Mouse (Mus musculus) neural tube, embryonic 11.5 days (tissue): Measurements from ENCODE around the gene Setd1a. TPM values are rescaled to one million over a fixed set of nuclear protein-coding genes. Genes with fewer than 3 reads are reported as not detected.
A peak's percentile ranks its signal among the peaks of the same experiment; 100 is the strongest.

ENCODE experiments used
- ATAC-seq: fragments of 200-750 bp; cut with Nextera tagmentation; 2 replicates; pipeline ENCODE4 v1.8.0; 2017; ENCODE audit warnings: moderate number of reproducible peaks, mild to moderate bottlenecking, moderate TSS enrichment, moderate library complexity; ENCODE audit not compliant: insufficient read depth, low FRiP score, low TSS enrichment
- DNase-seq: peaks from one replicate; pipeline ENCODE4 v3.0.0-alpha.2; 2015; ENCODE audit warnings: low spot score
- H3K27ac ChIP-seq: fragments of 300-500 bp; sonication (generic); 2 replicates; pipeline ENCODE4 v1.5.1; 2014; ENCODE audit warnings: low read depth, mild to moderate bottlenecking, low read length
- H3K27me3 ChIP-seq: fragments of 300-500 bp; sonication (generic); 2 replicates; pipeline ENCODE4 v1.6.1; 2014; ENCODE audit warnings: mild to moderate bottlenecking, low read length, mixed read lengths; ENCODE audit not compliant: control insufficient read depth, insufficient read depth
- H3K36me3 ChIP-seq: fragments of 300-500 bp; sonication (generic); 2 replicates; pipeline ENCODE4 v1.6.1; 2014; ENCODE audit warnings: mild to moderate bottlenecking, low read length, moderate library complexity, mixed read lengths; ENCODE audit not compliant: control insufficient read depth, insufficient read depth
- H3K4me1 ChIP-seq: fragments of 300-500 bp; sonication (generic); 2 replicates; pipeline ENCODE4 v1.6.1; 2014; ENCODE audit warnings: low read length, mixed read lengths; ENCODE audit not compliant: control insufficient read depth, insufficient read depth
- H3K4me2 ChIP-seq: fragments of 300-500 bp; sonication (generic); 2 replicates; pipeline ENCODE4 v1.6.1; 2014; ENCODE audit warnings: low read depth, mild to moderate bottlenecking, moderate library complexity
- H3K4me3 ChIP-seq: fragments of 300-500 bp; sonication (generic); 2 replicates; pipeline ENCODE4 v1.5.1; 2014; ENCODE audit warnings: low read depth, low read length
- H3K9ac ChIP-seq: fragments of 300-500 bp; sonication (generic); 2 replicates; pipeline ENCODE4 v1.6.1; 2014; ENCODE audit warnings: mild to moderate bottlenecking, low read length
- H3K9me3 ChIP-seq: fragments of 300-500 bp; sonication (generic); 2 replicates; pipeline ENCODE4 v1.6.1; 2016; ENCODE audit warnings: low read length; ENCODE audit not compliant: control insufficient read depth
- WGBS: fragments of 180-500 bp; shearing (Covaris S2); extraction: QIAGEN DNeasy Blood & Tissue Kit; methylation state at CpG from one replicate; pipeline ENCODE4 v1.1.7; 2014; 5-methylcytosine and 5-hydroxymethylcytosine counted together
- polyA plus RNA-seq: library from polyadenylated mRNA; unstranded; fragments of >200 nt; fragmentation: Nextera tagmentation; extraction: Ambion mirVana; gene quantifications from 2 replicates; pipeline ENCODE4 v1.2.1, GENCODE M21; 2014

Gene Setd1a
- polyA plus RNA-seq, 1 experiment from 2014 or later = 28.5 TPM

GRCm38 (mm10) chr7:127800435-127801009, 24.1 kb downstream of the Setd1a start, which contains the start of gene Hsd3b7:
TSS of gene Hsd3b7 (plus strand) at chr7:127800604.
- H3K4me3 ChIP-seq = no peak within 1 kb of the TSS
- H3K4me1 ChIP-seq = no peaks in the 10 kb centered on the region
- H3K27ac ChIP-seq = no peak within 1 kb of the TSS
- H3K27me3 ChIP-seq = no peaks in the 10 kb centered on the region
- no peaks in the 10 kb centered on the region for H3K9me3 ChIP-seq
- H3K9ac ChIP-seq = no peak within 1 kb of the TSS
- peak; percentile 71 for ATAC-seq
- peaks cover 20% of the 10 kb centered on the region for H3K36me3 ChIP-seq
- WGBS = 33% methylated on average over 6 of the region's 6 CpGs
- DNase-seq = peak; percentile 91
- no peak within 1 kb of the TSS for H3K4me2 ChIP-seq

GRCm38 (mm10) chr7:127801010-127801621, 24.6 kb downstream of the Setd1a start:
- H3K9me3 ChIP-seq = no peaks in the 10 kb centered on the region
- 94% methylated on average over 8 of the region's 8 CpGs for WGBS
- ATAC-seq (no peak), DNase-seq (no peak)
- no peak overlapping the region for H3K4me2 ChIP-seq
- H3K27me3 ChIP-seq = no peaks in the 10 kb centered on the region
- no peak overlapping the region for H3K9ac ChIP-seq
- H3K27ac ChIP-seq = no peak overlapping the region
- H3K36me3 ChIP-seq = peaks cover 19% of the 10 kb centered on the region
- no peaks in the 10 kb centered on the region for H3K4me1 ChIP-seq
- H3K4me3 ChIP-seq = no peak overlapping the region

GRCm38 (mm10) chr7:127802313-127802712, 25.8 kb downstream of the Setd1a start:
- no peak for DNase-seq
- no peaks in the 10 kb centered on the region for H3K9me3 ChIP-seq
- no peak overlapping the region for H3K4me2 ChIP-seq
- H3K4me1 ChIP-seq = no peaks in the 10 kb centered on the region
- peaks cover 11% of the 10 kb centered on the region for H3K36me3 ChIP-seq
- ATAC-seq = no peak
- no peaks in the 10 kb centered on the region for H3K27me3 ChIP-seq
- no peak overlapping the region for H3K4me3 ChIP-seq
- WGBS = 95% methylated on average over 17 of the region's 17 CpGs
- H3K27ac ChIP-seq = no peak overlapping the region
- H3K9ac ChIP-seq = no peak overlapping the region

GRCm38 (mm10) chr7:127808821-127809220, 32.4 kb downstream of the Setd1a start:
- Histone ChIP-seq H3K27me3 (no peaks in the 10 kb centered on the region), H3K4me1 (no peaks in the 10 kb centered on the region), H3K27ac (no peak overlapping the region), H3K4me3 (no peak overlapping the region), H3K9ac (no peak overlapping the region), H3K4me2 (no peak overlapping the region), H3K9me3 (no peaks in the 10 kb centered on the region), H3K36me3 (no peaks in the 10 kb centered on the region)
- DNase-seq (no peak), ATAC-seq (no peak)
- WGBS = 64% methylated on average over 5 of the region's 5 CpGs

GRCm38 (mm10) chr7:127809846-127810245, 33.4 kb downstream of the Setd1a start:
- Histone ChIP-seq H3K27me3 (no peaks in the 10 kb centered on the region), H3K4me1 (no peaks in the 10 kb centered on the region), H3K4me3 (no peak overlapping the region), H3K9ac (no peak overlapping the region), H3K9me3 (no peaks in the 10 kb centered on the region), H3K4me2 (no peak overlapping the region), H3K36me3 (no peaks in the 10 kb centered on the region), H3K27ac (no peak overlapping the region)
- 89% methylated on average over 1 of the region's 1 CpGs for whole genome bisulfite sequencing
- ATAC-seq (no peak), DNase-seq (no peak)

- no peak for DNase-seq
- Histone ChIP-seq H3K9ac (no peak overlapping the region), H3K4me1 (no peaks in the 10 kb centered on the region), H3K27me3 (no peaks in the 10 kb centered on the region), H3K4me3 (no peak overlapping the region), H3K36me3 (no peaks in the 10 kb centered on the region), H3K4me2 (no peak overlapping the region), H3K9me3 (no peaks in the 10 kb centered on the region), H3K27ac (no peak overlapping the region)
- 75% methylated on average over 9 of the region's 10 CpGs for WGBS
- ATAC-seq = no peak
Measured at GRCm38 (mm10) chr7:127810650-127811049, 34.2 kb downstream of the Setd1a start.

GRCm38 (mm10) chr7:127811240-127811639, 34.8 kb downstream of the Setd1a start:
- ATAC-seq (no peak), DNase-seq (no peak)
- H3K36me3 ChIP-seq = no peaks in the 10 kb centered on the region
- H3K27me3 ChIP-seq = no peaks in the 10 kb centered on the region
- no peaks in the 10 kb centered on the region for H3K4me1 ChIP-seq
- no peak overlapping the region for H3K9ac ChIP-seq
- H3K4me3 ChIP-seq = no peak overlapping the region
- no peaks in the 10 kb centered on the region for H3K9me3 ChIP-seq
- H3K4me2 ChIP-seq = no peak overlapping the region
- H3K27ac ChIP-seq = no peak overlapping the region
- 71% methylated on average over 4 of the region's 4 CpGs for WGBS

- DNase-seq = no peak
- H3K27ac ChIP-seq = no peak overlapping the region
- H3K4me3 ChIP-seq = no peak overlapping the region
- no peak overlapping the region for H3K4me2 ChIP-seq
- no peaks in the 10 kb centered on the region for H3K4me1 ChIP-seq
- no peak overlapping the region for H3K9ac ChIP-seq
- H3K9me3 ChIP-seq = no peaks in the 10 kb centered on the region
- no peaks in the 10 kb centered on the region for H3K36me3 ChIP-seq
- no peak for ATAC-seq
- WGBS = 84% methylated on average over 3 of the region's 3 CpGs
- H3K27me3 ChIP-seq = no peaks in the 10 kb centered on the region
Measured at GRCm38 (mm10) chr7:127812292-127812691, 35.8 kb downstream of the Setd1a start.

GRCm38 (mm10) chr7:127813821-127814220, 37.4 kb downstream of the Setd1a start:
- Histone ChIP-seq H3K9me3 (no peaks in the 10 kb centered on the region), H3K27me3 (no peaks in the 10 kb centered on the region), H3K36me3 (no peaks in the 10 kb centered on the region), H3K4me1 (no peaks in the 10 kb centered on the region), H3K27ac (no peak overlapping the region), H3K9ac (no peak overlapping the region), H3K4me3 (no peak overlapping the region), H3K4me2 (no peak overlapping the region)
- no peak for ATAC-seq
- 87% methylated on average over 4 of the region's 4 CpGs for WGBS
- DNase-seq = no peak
